Mouse (Mus musculus): Measurements from ENCODE around the gene Lrig2.

The Lrig2 gene

GRCm38 (mm10) chr3:104511538-104512423 lies at the start of gene Lrig2:
TSS of gene Lrig2 (minus strand) at chr3:104511918.
- peak; percentile 97 to 98 for DNase-seq (ENCODE audit: low read depth in 2 of 2, low spot score in 2 of 2)

GRCm38 (mm10) chr3:104556624-104557023 lies 44.9 kb upstream of the Lrig2 start:
- DNase-seq (ENCODE audit: low read depth in 2 of 2, low spot score in 2 of 2): no peak

GRCm38 (mm10) chr3:104550594-104550993 lies 38.9 kb upstream of the Lrig2 start:
- no peak for DNase-seq (ENCODE audit: low read depth in 2 of 2, low spot score in 2 of 2)

GRCm38 (mm10) chr3:104548367-104549087 lies 36.8 kb upstream of the Lrig2 start:
- no peak for DNase-seq (ENCODE audit: low read depth in 2 of 2, low spot score in 2 of 2)

GRCm38 (mm10) chr3:104543825-104544224 lies 32.1 kb upstream of the Lrig2 start:
- no peak for DNase-seq (ENCODE audit: low read depth in 2 of 2, low spot score in 2 of 2)

GRCm38 (mm10) chr3:104542065-104542429 lies 30.3 kb upstream of the Lrig2 start:
- DNase-seq (ENCODE audit: low read depth in 2 of 2, low spot score in 2 of 2): no peak

GRCm38 (mm10) chr3:104541139-104542064 lies 29.7 kb upstream of the Lrig2 start:
- peak; percentile 12 to 26 for DNase-seq (ENCODE audit: low read depth in 2 of 2, low spot score in 2 of 2)

GRCm38 (mm10) chr3:104540480-104541138 lies 28.9 kb upstream of the Lrig2 start:
- no peak for DNase-seq (ENCODE audit: low read depth in 2 of 2, low spot score in 2 of 2)

- no peak for DNase-seq (ENCODE audit: low read depth in 2 of 2, low spot score in 2 of 2)
These were observed 21.5 kb upstream of the Lrig2 start for GRCm38 (mm10) chr3:104533223-104533622.

GRCm38 (mm10) chr3:104526115-104526882 lies 14.6 kb upstream of the Lrig2 start:
- no peak for DNase-seq (ENCODE audit: low read depth in 2 of 2, low spot score in 2 of 2)

- no peak for DNase-seq (ENCODE audit: low read depth in 2 of 2, low spot score in 2 of 2)
These were observed 13.8 kb upstream of the Lrig2 start for GRCm38 (mm10) chr3:104525516-104525915.

- no peak for DNase-seq (ENCODE audit: low read depth in 2 of 2, low spot score in 2 of 2)
These were observed 13.3 kb upstream of the Lrig2 start for GRCm38 (mm10) chr3:104525029-104525428.

- DNase-seq (ENCODE audit: low read depth in 2 of 2, low spot score in 2 of 2): no peak
These were observed 11.7 kb upstream of the Lrig2 start for GRCm38 (mm10) chr3:104523333-104523871.

GRCm38 (mm10) chr3:104521341-104521924 lies 9.7 kb upstream of the Lrig2 start:
- DNase-seq (ENCODE audit: low read depth in 2 of 2, low spot score in 2 of 2): no peak

- DNase-seq (ENCODE audit: low read depth in 2 of 2, low spot score in 2 of 2): no peak
These were observed 8.8 kb upstream of the Lrig2 start for GRCm38 (mm10) chr3:104520471-104520870.

- no peak for DNase-seq (ENCODE audit: low read depth in 2 of 2, low spot score in 2 of 2)
These were observed 7.2 kb upstream of the Lrig2 start for GRCm38 (mm10) chr3:104518931-104519330.

GRCm38 (mm10) chr3:104518411-104518810 lies 6.7 kb upstream of the Lrig2 start:
- DNase-seq (ENCODE audit: low read depth in 2 of 2, low spot score in 2 of 2): no peak

- DNase-seq (ENCODE audit: low read depth in 2 of 2, low spot score in 2 of 2): peak in 1 of 2 experiments; percentile 4
These were observed 5.4 kb upstream of the Lrig2 start for GRCm38 (mm10) chr3:104517161-104517560.

GRCm38 (mm10) chr3:104514510-104514909 lies 2.8 kb upstream of the Lrig2 start:
- no peak for DNase-seq (ENCODE audit: low read depth in 2 of 2, low spot score in 2 of 2)
